Mouse (Mus musculus): ENCODE data around the gene Rab24.

The Rab24 gene

DNA sequence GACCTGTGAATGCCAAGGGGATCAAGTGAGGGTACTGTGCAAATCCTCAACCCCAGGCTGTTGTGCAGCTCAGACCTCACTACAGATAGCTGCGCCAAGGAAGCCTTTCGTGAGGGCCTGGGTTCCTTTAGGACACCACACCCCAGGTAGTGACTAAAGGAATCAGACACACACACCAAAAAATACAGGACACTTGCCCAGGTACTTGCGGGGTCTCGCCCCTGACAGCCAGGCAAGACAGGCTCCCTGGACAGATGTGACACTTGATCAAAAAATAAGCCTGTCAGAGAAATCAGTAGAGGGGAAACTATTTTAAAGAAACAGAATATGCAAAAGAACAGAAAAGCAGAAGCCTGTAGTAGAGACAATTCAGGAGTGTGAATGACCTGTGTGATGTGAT is 6.9 kb upstream of the Rab24 start:
- no peak for DNase-seq

DNA sequence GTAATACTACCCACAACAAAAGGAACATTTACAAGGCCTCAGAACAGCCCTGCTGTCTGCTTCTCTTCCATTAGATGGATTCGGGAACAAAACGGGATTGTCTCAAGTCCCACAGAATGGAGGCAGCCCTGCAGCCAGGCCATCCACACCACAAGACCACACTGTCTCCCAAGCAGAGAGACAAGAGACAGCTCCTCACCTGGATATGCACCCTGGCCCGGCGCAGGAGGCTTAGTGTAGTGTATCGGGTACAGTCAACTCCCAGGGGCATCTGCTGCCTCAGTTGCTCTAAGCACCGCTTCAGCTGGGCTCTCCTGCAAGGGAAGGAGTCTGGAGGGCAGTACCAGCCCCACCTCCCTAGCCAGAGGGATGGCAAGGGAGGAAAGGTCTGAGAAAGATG is 6.4 kb upstream of the Rab24 start:
- DNase-seq = no peak

DNA sequence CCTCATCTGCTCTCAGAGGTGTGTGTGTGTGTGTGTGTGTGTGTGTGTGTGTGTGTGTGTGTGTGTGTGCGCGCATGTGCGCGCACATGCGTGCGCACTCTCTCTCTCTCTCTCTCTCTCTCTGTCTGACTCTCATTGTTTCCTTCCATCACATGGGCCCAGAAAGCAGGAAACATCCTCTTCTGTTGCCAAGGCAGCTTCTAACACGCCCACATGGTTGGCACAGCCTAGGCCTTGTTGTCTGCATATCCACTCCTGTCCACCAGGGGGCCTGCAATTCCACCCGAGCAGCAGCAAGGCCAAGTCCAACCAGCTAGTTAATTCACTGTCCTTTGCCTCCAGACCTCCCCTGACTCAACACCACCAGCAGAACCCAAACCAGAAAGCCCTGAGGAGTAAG is 5.9 kb upstream of the Rab24 start:
- DNase-seq = peak; percentile 86

DNA sequence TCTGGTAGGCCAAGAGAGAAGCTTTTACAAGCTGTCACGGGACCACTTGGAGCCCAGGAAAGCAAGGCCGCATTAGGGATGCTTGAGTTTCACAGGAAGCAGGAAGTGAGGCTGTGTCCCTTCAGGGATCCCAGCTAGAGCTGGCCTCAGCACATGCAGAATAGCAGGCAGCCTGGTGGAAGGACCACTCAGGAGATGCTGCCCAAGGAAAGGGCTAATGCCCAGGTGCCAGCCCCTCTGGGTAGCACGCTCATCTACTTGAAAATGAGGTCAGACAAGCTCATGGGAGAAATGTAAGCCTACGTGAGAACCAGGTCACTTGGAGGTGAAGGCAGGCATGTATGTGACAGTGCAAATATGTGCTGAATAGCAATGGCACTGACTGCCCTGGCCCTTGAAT is 5.4 kb upstream of the Rab24 start:
- DNase-seq = no peak

DNA sequence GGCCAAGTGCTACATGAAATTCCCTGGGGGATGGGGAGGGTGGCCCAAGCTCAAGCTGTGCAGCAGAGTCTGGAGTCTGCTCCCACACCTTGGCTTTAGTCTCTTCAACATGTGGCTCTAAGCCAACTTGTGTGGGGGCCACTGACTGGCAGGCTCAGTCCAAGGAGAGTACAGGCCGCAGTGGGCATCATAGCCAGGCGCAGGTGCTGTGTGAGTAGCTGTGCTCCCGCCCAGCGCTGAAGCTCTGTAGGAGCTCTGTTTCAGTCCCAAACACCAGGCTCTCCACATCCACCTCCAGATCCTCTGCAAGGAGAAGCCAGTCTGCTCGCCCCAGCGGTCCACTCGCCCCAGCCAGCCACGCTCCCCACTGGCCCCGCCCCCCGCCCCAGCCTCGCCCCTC is 3.9 kb upstream of the Rab24 start:
- DNase-seq = no peak

DNA sequence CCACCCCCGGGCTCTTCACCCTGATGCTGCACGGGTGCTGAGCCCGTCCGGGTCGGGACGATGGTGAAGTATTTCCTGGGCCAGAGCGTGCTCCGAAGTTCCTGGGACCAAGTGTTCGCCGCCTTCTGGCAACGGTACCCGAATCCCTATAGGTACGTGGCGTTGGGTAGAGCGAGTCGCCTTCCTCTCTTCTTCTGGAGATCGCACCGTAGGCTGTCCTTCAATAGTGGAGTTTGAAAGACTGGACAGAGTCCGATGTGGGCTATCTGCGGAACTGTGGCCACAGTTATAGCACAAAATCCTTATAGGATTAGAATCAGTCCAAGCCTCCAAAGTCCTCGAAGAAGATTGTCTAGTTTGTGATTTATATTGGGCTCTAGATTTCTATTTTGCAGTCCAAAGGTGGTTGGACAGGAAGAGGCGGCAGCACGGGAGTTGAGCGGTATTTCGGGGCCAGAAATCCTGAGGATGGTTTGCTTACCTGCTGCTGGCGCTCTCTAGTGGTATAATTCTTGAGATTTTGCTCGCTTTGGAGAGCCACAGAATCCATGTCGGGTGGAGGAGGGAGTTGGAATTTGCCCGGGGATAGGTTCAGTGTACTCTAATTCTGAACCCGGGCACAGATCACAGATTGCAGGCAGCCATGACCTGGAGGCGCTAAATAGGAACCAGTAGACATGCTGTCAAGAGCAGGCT is 532 bp upstream of the Rab24 start:
- DNase-seq = peak; percentile 47

DNA sequence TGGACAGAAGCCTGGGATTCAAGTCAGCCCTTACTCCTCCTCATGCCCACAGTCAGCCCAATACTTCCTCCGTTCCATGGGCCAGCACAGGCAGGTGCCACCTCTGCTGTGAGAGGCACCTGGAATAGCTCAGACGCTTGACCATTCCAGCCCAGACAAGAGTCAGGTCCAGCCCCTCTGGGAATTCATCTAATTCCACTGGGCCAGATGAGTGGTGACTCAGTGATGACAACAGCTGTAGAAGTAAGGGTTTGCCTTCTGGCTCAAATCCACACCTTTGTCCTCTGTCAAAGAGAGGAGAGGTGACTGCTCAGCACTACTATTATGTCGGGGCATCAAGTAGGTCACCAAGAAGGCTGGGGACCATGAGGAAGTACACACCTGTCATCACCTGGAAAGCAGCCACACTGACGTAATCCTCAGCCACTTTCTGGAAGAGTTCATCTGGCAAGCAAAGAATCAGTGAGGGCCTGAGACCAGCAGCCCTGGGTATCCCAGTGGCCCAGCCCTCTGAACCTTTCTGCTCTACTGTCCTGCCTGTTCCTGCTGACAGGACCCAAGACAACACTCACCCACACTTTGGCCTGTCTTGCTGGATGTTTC is 1.7 kb downstream of the Rab24 start, which contains the start of gene Prelid1:
Gene Prelid1 (plus strand): TSS at position 570 of the 603 bp plus-strand sequence.
- DNase-seq = no peak

DNA sequence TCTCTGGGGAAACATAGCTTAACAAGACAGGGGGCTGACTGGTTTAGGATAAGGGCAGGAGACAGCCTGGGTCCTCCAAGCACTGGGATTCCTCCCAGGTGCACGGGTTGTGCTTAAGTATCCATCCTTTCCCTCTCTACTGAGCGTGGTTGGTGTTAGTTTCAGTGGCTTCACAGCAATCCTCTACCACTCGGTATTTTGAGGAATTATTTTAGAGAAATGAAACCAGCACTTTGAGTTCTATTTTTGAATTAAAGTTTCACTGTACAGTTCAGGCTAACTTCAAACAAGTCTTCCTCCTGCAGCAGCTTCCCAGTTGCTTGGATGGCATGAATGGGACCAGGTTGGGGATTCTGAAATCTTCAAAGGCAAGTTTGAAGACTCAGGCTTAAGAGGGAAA is 3.4 kb downstream of the Rab24 start:
- DNase-seq = no peak

DNA sequence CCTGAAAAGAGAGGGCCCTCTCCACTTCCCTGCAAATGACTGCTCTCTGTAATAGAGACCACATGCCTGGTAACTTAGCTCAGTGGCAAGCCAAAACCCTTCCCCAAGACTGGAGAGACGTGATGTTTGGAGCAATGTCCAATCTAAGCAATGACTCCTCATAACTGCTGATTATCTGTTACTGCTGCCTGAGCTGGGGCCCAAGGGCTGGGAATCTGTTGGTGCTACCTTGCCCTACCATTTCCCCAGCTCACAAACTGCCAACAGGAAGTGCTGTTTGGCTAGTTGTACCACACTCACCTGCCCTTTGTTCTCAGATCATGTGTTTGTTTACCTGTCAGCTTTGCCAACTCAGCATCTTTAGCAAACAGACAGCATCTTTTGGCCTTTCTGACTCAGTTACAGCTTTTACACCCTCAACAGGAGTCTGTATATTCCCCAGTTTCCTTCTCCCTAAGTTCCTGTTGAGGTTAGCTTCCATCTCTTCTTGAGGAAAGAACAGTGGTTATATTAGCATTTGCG is 6.8 kb downstream of the Rab24 start:
- DNase-seq = no peak

DNA sequence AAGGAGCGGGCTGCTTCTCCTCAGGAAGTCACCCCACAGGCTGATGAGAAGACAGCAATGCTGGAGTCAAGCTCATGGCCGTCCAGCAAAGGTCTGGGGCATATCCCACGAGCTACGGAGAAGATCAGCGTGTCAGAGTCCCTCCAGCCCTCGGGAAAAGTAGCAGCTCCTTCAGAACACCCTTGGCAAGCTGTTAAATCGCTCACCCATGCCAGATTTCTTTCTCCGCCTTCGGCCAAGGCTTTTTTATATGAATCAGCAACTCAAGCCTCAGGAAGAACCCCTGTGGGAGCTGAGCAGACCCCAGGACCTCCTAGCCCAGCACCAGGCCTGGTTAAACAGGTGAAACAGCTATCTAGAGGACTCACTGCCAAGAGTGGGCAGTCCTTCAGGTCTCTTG is 8.7 kb downstream of the Rab24 start:
- DNase-seq = no peak

DNA sequence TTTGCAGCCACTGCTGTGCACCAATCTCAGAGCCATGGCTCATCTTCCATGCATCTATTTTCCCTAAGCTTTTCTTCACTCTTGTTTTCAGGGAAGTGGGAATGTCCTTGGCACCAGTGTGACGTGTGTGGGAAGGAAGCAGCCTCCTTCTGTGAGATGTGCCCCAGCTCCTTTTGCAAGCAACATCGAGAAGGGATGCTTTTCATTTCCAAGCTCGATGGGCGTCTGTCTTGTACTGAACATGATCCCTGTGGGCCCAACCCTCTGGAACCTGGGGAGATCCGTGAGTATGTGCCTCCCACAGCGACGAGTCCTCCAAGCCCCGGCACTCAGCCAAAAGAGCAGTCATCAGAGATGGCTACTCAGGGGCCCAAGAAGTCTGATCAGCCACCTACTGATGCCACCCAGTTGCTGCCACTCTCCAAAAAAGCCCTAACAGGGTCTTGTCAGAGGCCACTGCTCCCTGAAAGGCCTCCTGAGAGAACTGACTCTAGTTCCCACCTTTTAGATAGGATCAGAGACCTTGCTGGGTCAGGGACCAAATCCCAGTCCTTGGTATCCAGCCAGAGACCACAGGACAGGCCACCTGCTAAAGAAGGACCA is 9.6 kb downstream of the Rab24 start:
- DNase-seq = no peak

DNA sequence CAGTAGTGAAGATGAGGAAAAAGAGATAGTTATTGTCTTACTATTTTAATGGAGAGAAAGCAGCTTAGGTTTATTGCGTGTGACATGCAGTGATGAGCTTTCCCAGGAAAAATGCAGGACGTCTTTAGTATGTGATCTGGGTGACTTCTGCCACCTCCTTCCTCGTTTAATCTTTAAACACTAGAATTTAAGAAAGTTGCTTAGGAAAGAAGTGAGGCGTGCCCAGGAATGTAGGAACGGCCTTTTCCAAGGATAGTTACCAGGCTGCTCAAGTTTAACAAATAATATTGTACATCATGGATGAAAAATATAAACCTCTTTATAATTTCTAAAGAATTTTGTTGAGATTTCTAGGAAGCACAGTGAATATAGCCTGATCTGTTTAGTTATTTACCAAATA is 20.8 kb downstream of the Rab24 start:
- DNase-seq = no peak

DNA sequence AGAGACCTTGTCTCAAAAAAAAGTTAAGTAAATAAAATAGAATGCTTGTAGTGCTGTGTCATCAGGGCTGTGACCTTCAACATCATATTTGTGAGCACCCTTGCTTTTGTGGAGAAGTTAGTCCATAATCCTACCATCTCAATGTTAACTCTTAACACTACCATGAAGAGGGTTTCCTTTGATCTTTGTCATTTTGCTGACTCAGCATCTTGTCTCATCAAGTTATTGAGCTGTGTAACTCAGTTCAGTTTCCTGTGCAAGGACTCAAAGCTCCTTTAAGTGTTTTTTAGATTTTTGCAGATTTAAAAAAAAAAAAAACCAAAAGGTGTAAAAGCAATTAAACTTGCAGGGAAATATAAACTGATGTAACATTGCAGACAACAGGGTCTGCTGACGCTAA is 25.0 kb downstream of the Rab24 start:
- no peak for DNase-seq

DNA sequence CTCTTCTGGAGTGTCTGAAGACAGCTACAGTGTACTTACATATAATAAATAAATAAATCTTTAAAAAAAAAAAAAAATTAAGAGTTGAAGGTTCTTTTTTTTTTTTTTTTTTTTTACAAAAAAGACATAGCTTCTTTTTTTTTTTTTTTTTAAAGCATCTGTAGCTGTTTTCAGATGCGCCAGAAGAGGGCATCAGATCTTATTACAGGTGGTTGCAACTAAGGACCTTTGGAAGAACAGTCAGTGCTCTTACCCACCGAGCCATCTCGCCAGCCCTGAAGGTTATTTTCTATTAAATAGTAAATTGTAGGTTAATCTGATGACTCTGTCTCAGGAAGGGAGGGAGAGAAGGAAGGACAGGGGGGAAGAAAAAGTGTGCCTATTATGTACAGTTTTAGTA is 32.9 kb downstream of the Rab24 start:
- DNase-seq = no peak

DNA sequence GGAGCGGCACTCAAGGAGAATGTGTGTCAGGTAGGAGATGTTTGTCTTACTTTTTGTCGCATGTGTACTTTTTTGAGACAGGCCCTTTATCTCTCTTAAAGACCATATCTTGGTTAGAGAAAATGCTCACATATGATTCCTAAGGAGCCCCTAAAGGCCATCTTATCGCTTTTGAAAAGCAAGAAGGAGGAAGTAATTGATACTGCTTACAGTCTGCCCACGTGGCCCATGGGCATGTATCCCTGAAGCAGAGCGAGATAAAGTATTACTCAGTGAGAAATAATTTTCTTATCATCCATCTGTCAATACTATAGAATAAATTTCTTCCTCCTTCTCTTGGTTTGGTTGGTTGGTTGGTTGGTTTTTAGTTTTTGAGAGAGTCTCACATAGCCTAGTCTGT is 44.1 kb downstream of the Rab24 start:
- no peak for DNase-seq

DNA sequence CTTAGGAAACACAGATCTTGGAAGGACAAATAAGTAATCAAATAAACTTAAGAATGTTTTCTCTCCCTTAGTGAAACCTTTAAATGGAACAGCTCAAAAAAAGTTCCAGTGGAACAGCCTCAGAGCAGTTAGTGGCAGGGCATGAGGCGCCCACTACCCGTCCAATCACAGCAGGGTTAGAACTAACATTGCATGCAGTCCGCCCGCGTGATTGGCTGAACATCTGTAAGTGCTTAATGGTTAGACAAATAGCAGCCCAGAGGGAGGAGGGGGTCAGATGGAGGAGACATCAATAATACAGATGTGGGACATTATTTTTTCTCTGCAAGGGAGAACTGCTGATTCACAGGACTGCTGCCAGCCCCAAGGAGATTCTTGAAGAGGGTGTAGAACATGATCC is 44.5 kb downstream of the Rab24 start:
- peak; percentile 4 for DNase-seq
